ENCODE assay signal across 9 mouse cellular contexts in genomic region chrX:161385791-161386190, GRCm38 (mm10).
A peak's percentile ranks its signal among the peaks of the same experiment; 100 is the strongest.
DNase-seq lines count a peak whose midpoint lies in the region; ATAC-seq and TF ChIP-seq lines count a peak whose summit lies in the region.
"Had no signal": no experiment of that assay in that cellular context is flagged by ENCODE, and none has a peak within 500 bp of the region (broad histone marks: within the 10 kb centered on the region; RNA-seq: fewer than 3 reads in every experiment).

No protein-coding gene starts in this region.

- H3K9me3 ChIP-seq in forebrain, embryonic 11.5 days (ENCODE audit: control insufficient read depth, low read length) = no peaks in the 10 kb centered on the region
- no peaks in the 10 kb centered on the region for H3K9me3 ChIP-seq in forebrain, embryonic 12.5 days
- no peaks in the 10 kb centered on the region for H3K9me3 ChIP-seq in midbrain, embryonic 10.5 days (replicated peaks)
- no peaks in the 10 kb centered on the region for H3K9me3 ChIP-seq in midbrain, embryonic 13.5 days
- H3K9me3 ChIP-seq in embryonic facial prominence, embryonic 10.5 days = no peaks in the 10 kb centered on the region
- no peaks in the 10 kb centered on the region for H3K9me3 ChIP-seq in lung, embryonic 14.5 days (ENCODE audit: low read depth, low read length)
- H3K9me3 ChIP-seq: hindbrain, embryonic 15.5 days had no signal

- DNase-seq in forebrain, embryonic 11.5 days (ENCODE audit: low spot score) = peak; percentile 64
- peak; percentile 40 for DNase-seq in midbrain, embryonic 10.5 days (ENCODE audit: low spot score)
- DNase-seq in adrenal gland, adult 2 months = peak; percentile 42
- DNase-seq in embryonic facial prominence, embryonic 10.5 days (ENCODE audit: low spot score) = peak; percentile 55
- DNase-seq in lung, embryonic 14.5 days = peak; percentile 60

- H3K9ac ChIP-seq in forebrain, embryonic 11.5 days (ENCODE audit: low read length) = no peak overlapping the region
- no peak overlapping the region for H3K9ac ChIP-seq in forebrain, embryonic 12.5 days
- H3K9ac ChIP-seq in midbrain, embryonic 13.5 days (replicated peaks) = no peak overlapping the region
- H3K9ac ChIP-seq in lung, embryonic 14.5 days = no peak overlapping the region
- H3K9ac ChIP-seq: hindbrain, embryonic 15.5 days had no signal

- H3K4me1 ChIP-seq in forebrain, embryonic 11.5 days (replicated peaks; ENCODE audit: control insufficient read depth, insufficient read depth, low read length) = no peaks in the 10 kb centered on the region
- H3K4me1 ChIP-seq in forebrain, embryonic 12.5 days = no peaks in the 10 kb centered on the region
- no peaks in the 10 kb centered on the region for H3K4me1 ChIP-seq in midbrain, embryonic 10.5 days
- H3K4me1 ChIP-seq in midbrain, embryonic 13.5 days (replicated peaks) = no peaks in the 10 kb centered on the region
- H3K4me1 ChIP-seq in embryonic facial prominence, embryonic 10.5 days = no peaks in the 10 kb centered on the region
- no peaks in the 10 kb centered on the region for H3K4me1 ChIP-seq in lung, embryonic 14.5 days (ENCODE audit: insufficient read depth)
- H3K4me1 ChIP-seq: hindbrain, embryonic 15.5 days had no signal

- no peak overlapping the region for H3K4me2 ChIP-seq in forebrain, embryonic 11.5 days (ENCODE audit: low read depth, low read length, severe bottlenecking)
- H3K4me2 ChIP-seq in forebrain, embryonic 12.5 days = no peak overlapping the region
- no peak overlapping the region for H3K4me2 ChIP-seq in midbrain, embryonic 13.5 days (replicated peaks)
- no peak overlapping the region for H3K4me2 ChIP-seq in lung, embryonic 14.5 days
- H3K4me2 ChIP-seq: hindbrain, embryonic 15.5 days had no signal

- TF ChIP-seq CTCF in lung, embryonic 14.5 days (IDR thresholded peaks at IDR 0.05; ENCODE audit: low read depth) = peak; percentile 72

- no peak overlapping the region for H3K27ac ChIP-seq in forebrain, embryonic 11.5 days (ENCODE audit: low read depth, low read length)
- no peak overlapping the region for H3K27ac ChIP-seq in forebrain, embryonic 12.5 days
- no peak overlapping the region for H3K27ac ChIP-seq in midbrain, embryonic 10.5 days (replicated peaks)
- no peak overlapping the region for H3K27ac ChIP-seq in midbrain, embryonic 13.5 days
- H3K27ac ChIP-seq in embryonic facial prominence, embryonic 10.5 days (replicated peaks) = no peak overlapping the region
- H3K27ac ChIP-seq in lung, embryonic 14.5 days (ENCODE audit: low read depth) = no peak overlapping the region
- H3K27ac ChIP-seq: hindbrain, embryonic 15.5 days had no signal

- H3K36me3 ChIP-seq in forebrain, embryonic 11.5 days (ENCODE audit: control insufficient read depth, insufficient read depth, low read length) = no peaks in the 10 kb centered on the region
- no peaks in the 10 kb centered on the region for H3K36me3 ChIP-seq in forebrain, embryonic 12.5 days (replicated peaks)
- no peaks in the 10 kb centered on the region for H3K36me3 ChIP-seq in midbrain, embryonic 10.5 days
- no peaks in the 10 kb centered on the region for H3K36me3 ChIP-seq in midbrain, embryonic 13.5 days
- H3K36me3 ChIP-seq in embryonic facial prominence, embryonic 10.5 days (replicated peaks) = no peaks in the 10 kb centered on the region
- H3K36me3 ChIP-seq in lung, embryonic 14.5 days (ENCODE audit: insufficient read depth) = no peaks in the 10 kb centered on the region
- H3K36me3 ChIP-seq: hindbrain, embryonic 15.5 days had no signal

- H3K4me3 ChIP-seq in forebrain, embryonic 11.5 days (ENCODE audit: low read depth, low read length) = no peak overlapping the region
- H3K4me3 ChIP-seq in forebrain, embryonic 12.5 days (replicated peaks) = no peak overlapping the region
- no peak overlapping the region for H3K4me3 ChIP-seq in midbrain, embryonic 10.5 days
- H3K4me3 ChIP-seq in midbrain, embryonic 13.5 days (replicated peaks) = no peak overlapping the region
- H3K4me3 ChIP-seq in embryonic facial prominence, embryonic 10.5 days = no peak overlapping the region
- H3K4me3 ChIP-seq in lung, embryonic 14.5 days (ENCODE audit: low read depth, low read length) = no peak overlapping the region
- H3K4me3 ChIP-seq: hindbrain, embryonic 15.5 days had no signal

- no peak for ATAC-seq in forebrain, embryonic 11.5 days (replicated peaks; ENCODE audit: low FRiP score)
- ATAC-seq in forebrain, embryonic 12.5 days (ENCODE audit: low FRiP score) = no peak
- no peak for ATAC-seq in midbrain, embryonic 13.5 days
- no peak for ATAC-seq in lung, embryonic 14.5 days (ENCODE audit: insufficient read depth)
- no peak for ATAC-seq in megakaryocyte, adult 5-6 weeks (ENCODE audit: poor library complexity, severe bottlenecking)

- WGBS in forebrain, embryonic 11.5 days = 39% methylated on average over 8 of the region's 8 CpGs
- 41% methylated on average over 8 of the region's 8 CpGs for WGBS in forebrain, embryonic 12.5 days
- WGBS in midbrain, embryonic 10.5 days = 40% methylated on average over 8 of the region's 8 CpGs
- WGBS in midbrain, embryonic 13.5 days = 40% methylated on average over 8 of the region's 8 CpGs
- WGBS in embryonic facial prominence, embryonic 10.5 days = 37% methylated on average over 8 of the region's 8 CpGs
- WGBS in lung, embryonic 14.5 days = 35% methylated on average over 8 of the region's 8 CpGs

- H3K27me3 ChIP-seq in forebrain, embryonic 11.5 days (ENCODE audit: control insufficient read depth, insufficient read depth, low read length) = no peaks in the 10 kb centered on the region; the same call in 1 of the 2 replicates
- H3K27me3 ChIP-seq in forebrain, embryonic 12.5 days = peaks cover 9% of the 10 kb centered on the region; the same call in 1 of the 2 replicates
- H3K27me3 ChIP-seq in midbrain, embryonic 10.5 days (ENCODE audit: low read depth, poor library complexity, severe bottlenecking) = peaks cover 61% of the 10 kb centered on the region
- peaks cover 14% of the 10 kb centered on the region; the same call in 1 of the 2 replicates for H3K27me3 ChIP-seq in midbrain, embryonic 13.5 days
- peaks cover 37% of the 10 kb centered on the region for H3K27me3 ChIP-seq in embryonic facial prominence, embryonic 10.5 days (replicated peaks; ENCODE audit: low read depth, poor library complexity, severe bottlenecking)
- no peaks in the 10 kb centered on the region for H3K27me3 ChIP-seq in lung, embryonic 14.5 days (ENCODE audit: insufficient read depth, low read length)
